Mouse (Mus musculus) neural tube, embryonic 11.5 days (tissue): ENCODE results near the gene Ankrd34c. TPM values are rescaled to one million over a fixed set of nuclear protein-coding genes. Genes with fewer than 3 reads are reported as not detected.

Source experiments
- ATAC-seq: fragments of 200-750 bp; cut with Nextera tagmentation; 2 replicates; pipeline ENCODE4 v1.8.0; 2017; ENCODE audit warnings: moderate number of reproducible peaks, mild to moderate bottlenecking, moderate TSS enrichment, moderate library complexity; ENCODE audit not compliant: insufficient read depth, low FRiP score, low TSS enrichment
- DNase-seq: peaks from one replicate; pipeline ENCODE4 v3.0.0-alpha.2; 2015; ENCODE audit warnings: low spot score
- H3K27ac ChIP-seq: fragments of 300-500 bp; sonication (generic); 2 replicates; pipeline ENCODE4 v1.5.1; 2014; ENCODE audit warnings: low read depth, mild to moderate bottlenecking, low read length
- H3K27me3 ChIP-seq: fragments of 300-500 bp; sonication (generic); 2 replicates; pipeline ENCODE4 v1.6.1; 2014; ENCODE audit warnings: mild to moderate bottlenecking, low read length, mixed read lengths; ENCODE audit not compliant: control insufficient read depth, insufficient read depth
- H3K36me3 ChIP-seq: fragments of 300-500 bp; sonication (generic); 2 replicates; pipeline ENCODE4 v1.6.1; 2014; ENCODE audit warnings: mild to moderate bottlenecking, low read length, moderate library complexity, mixed read lengths; ENCODE audit not compliant: control insufficient read depth, insufficient read depth
- H3K4me1 ChIP-seq: fragments of 300-500 bp; sonication (generic); 2 replicates; pipeline ENCODE4 v1.6.1; 2014; ENCODE audit warnings: low read length, mixed read lengths; ENCODE audit not compliant: control insufficient read depth, insufficient read depth
- H3K4me2 ChIP-seq: fragments of 300-500 bp; sonication (generic); 2 replicates; pipeline ENCODE4 v1.6.1; 2014; ENCODE audit warnings: low read depth, mild to moderate bottlenecking, moderate library complexity
- H3K4me3 ChIP-seq: fragments of 300-500 bp; sonication (generic); 2 replicates; pipeline ENCODE4 v1.5.1; 2014; ENCODE audit warnings: low read depth, low read length
- H3K9ac ChIP-seq: fragments of 300-500 bp; sonication (generic); 2 replicates; pipeline ENCODE4 v1.6.1; 2014; ENCODE audit warnings: mild to moderate bottlenecking, low read length
- H3K9me3 ChIP-seq: fragments of 300-500 bp; sonication (generic); 2 replicates; pipeline ENCODE4 v1.6.1; 2016; ENCODE audit warnings: low read length; ENCODE audit not compliant: control insufficient read depth
- WGBS: fragments of 180-500 bp; shearing (Covaris S2); extraction: QIAGEN DNeasy Blood & Tissue Kit; methylation state at CpG from one replicate; pipeline ENCODE4 v1.1.7; 2014; 5-methylcytosine and 5-hydroxymethylcytosine counted together
- polyA plus RNA-seq: library from polyadenylated mRNA; unstranded; fragments of >200 nt; fragmentation: Nextera tagmentation; extraction: Ambion mirVana; gene quantifications from 2 replicates; pipeline ENCODE4 v1.2.1, GENCODE M21; 2014

Gene Ankrd34c
- not detected in 2 replicates for polyA plus RNA-seq

GRCm38 (mm10) chr9:89738295-89738694, at the start of gene Ankrd34c:
Gene Ankrd34c, minus strand, starts transcription at chr9:89738475.
- Histone ChIP-seq H3K9me3 (no peaks in the 10 kb centered on the region), H3K27ac (no peak within 1 kb of the TSS), H3K36me3 (no peaks in the 10 kb centered on the region), H3K4me2 (no peak within 1 kb of the TSS), H3K27me3 (peaks cover 10% of the 10 kb centered on the region), H3K4me1 (no peaks in the 10 kb centered on the region), H3K4me3 (no peak within 1 kb of the TSS), H3K9ac (no peak within 1 kb of the TSS)
- WGBS = 2% methylated on average over 8 of the region's 8 CpGs
- ATAC-seq (0 out of 2 replicates have a peak, but pooled peaks have one; percentile 50), DNase-seq (no peak)

- DNase-seq = no peak
- ATAC-seq = no peak
- 61% methylated on average over 4 of the region's 4 CpGs for WGBS
Measured at GRCm38 (mm10) chr9:89787532-89787931, 49.3 kb upstream of the Ankrd34c start.

GRCm38 (mm10) chr9:89781395-89781927, 43.2 kb upstream of the Ankrd34c start:
- no peaks in the 10 kb centered on the region for H3K36me3 ChIP-seq
- H3K27ac ChIP-seq = no peak overlapping the region
- no peak for ATAC-seq
- H3K4me1 ChIP-seq = no peaks in the 10 kb centered on the region
- no peak overlapping the region for H3K9ac ChIP-seq
- H3K4me3 ChIP-seq = no peak overlapping the region
- no peaks in the 10 kb centered on the region for H3K27me3 ChIP-seq
- no peak for DNase-seq
- H3K4me2 ChIP-seq = no peak overlapping the region
- H3K9me3 ChIP-seq = no peaks in the 10 kb centered on the region

More at GRCm38 (mm10) chr9:89787532-89787931, 49.3 kb upstream of the Ankrd34c start:
- Histone ChIP-seq H3K36me3 (no peaks in the 10 kb centered on the region), H3K4me3 (no peak overlapping the region), H3K4me2 (no peak overlapping the region), H3K27me3 (no peaks in the 10 kb centered on the region), H3K9ac (no peak overlapping the region), H3K4me1 (no peaks in the 10 kb centered on the region), H3K27ac (no peak overlapping the region), H3K9me3 (no peaks in the 10 kb centered on the region)

GRCm38 (mm10) chr9:89779237-89779636, 41.0 kb upstream of the Ankrd34c start:
- Histone ChIP-seq H3K4me2 (no peak overlapping the region), H3K4me1 (no peaks in the 10 kb centered on the region), H3K36me3 (no peaks in the 10 kb centered on the region), H3K9ac (no peak overlapping the region), H3K4me3 (no peak overlapping the region), H3K9me3 (no peaks in the 10 kb centered on the region), H3K27ac (no peak overlapping the region), H3K27me3 (no peaks in the 10 kb centered on the region)
- WGBS = 100% methylated on average over 1 of the region's 1 CpGs
- no peak for DNase-seq
- ATAC-seq = no peak

- DNase-seq = no peak
- Histone ChIP-seq H3K36me3 (no peaks in the 10 kb centered on the region), H3K27ac (no peak overlapping the region), H3K4me2 (no peak overlapping the region), H3K9ac (no peak overlapping the region), H3K9me3 (no peaks in the 10 kb centered on the region), H3K4me1 (no peaks in the 10 kb centered on the region), H3K4me3 (no peak overlapping the region), H3K27me3 (no peaks in the 10 kb centered on the region)
- 54% methylated on average over 1 of the region's 1 CpGs for WGBS
- no peak for ATAC-seq
Measured at GRCm38 (mm10) chr9:89771153-89771552, 32.9 kb upstream of the Ankrd34c start.

- ATAC-seq (no peak), DNase-seq (no peak)
- Histone ChIP-seq H3K27me3 (no peaks in the 10 kb centered on the region), H3K4me3 (no peak overlapping the region), H3K4me1 (no peaks in the 10 kb centered on the region), H3K4me2 (no peak overlapping the region), H3K27ac (no peak overlapping the region), H3K9ac (no peak overlapping the region), H3K9me3 (no peaks in the 10 kb centered on the region), H3K36me3 (no peaks in the 10 kb centered on the region)
- WGBS = 53% methylated on average over 1 of the region's 1 CpGs
Measured at GRCm38 (mm10) chr9:89762017-89762416, 23.7 kb upstream of the Ankrd34c start.

GRCm38 (mm10) chr9:89758569-89758968, 20.3 kb upstream of the Ankrd34c start:
- 90% methylated on average over 1 of the region's 1 CpGs for WGBS

GRCm38 (mm10) chr9:89758139-89758538, 19.9 kb upstream of the Ankrd34c start:
- Histone ChIP-seq H3K9me3 (no peaks in the 10 kb centered on the region), H3K9ac (no peak overlapping the region), H3K27me3 (no peaks in the 10 kb centered on the region), H3K27ac (no peak overlapping the region), H3K4me1 (no peaks in the 10 kb centered on the region), H3K36me3 (no peaks in the 10 kb centered on the region), H3K4me2 (no peak overlapping the region), H3K4me3 (no peak overlapping the region)
- ATAC-seq = no peak
- DNase-seq = no peak
- 84% methylated on average over 1 of the region's 1 CpGs for WGBS

More at GRCm38 (mm10) chr9:89758569-89758968, 20.3 kb upstream of the Ankrd34c start:
- Histone ChIP-seq H3K9me3 (no peaks in the 10 kb centered on the region), H3K27ac (no peak overlapping the region), H3K4me2 (no peak overlapping the region), H3K27me3 (no peaks in the 10 kb centered on the region), H3K4me3 (no peak overlapping the region), H3K36me3 (no peaks in the 10 kb centered on the region), H3K9ac (no peak overlapping the region), H3K4me1 (no peaks in the 10 kb centered on the region)
- ATAC-seq (no peak), DNase-seq (no peak)

- H3K9ac ChIP-seq = no peak overlapping the region
- no peaks in the 10 kb centered on the region for H3K36me3 ChIP-seq
- no peak overlapping the region for H3K4me2 ChIP-seq
- no peak overlapping the region for H3K4me3 ChIP-seq
- 51% methylated on average over 4 of the region's 4 CpGs for WGBS
- no peak overlapping the region for H3K27ac ChIP-seq
- ATAC-seq = no peak
- no peaks in the 10 kb centered on the region for H3K9me3 ChIP-seq
- DNase-seq = no peak
- H3K27me3 ChIP-seq = no peaks in the 10 kb centered on the region
- no peaks in the 10 kb centered on the region for H3K4me1 ChIP-seq
Measured at GRCm38 (mm10) chr9:89757571-89757970, 19.3 kb upstream of the Ankrd34c start.
